In genomic region chr10:43094537-43094936, GRCm38 (mm10) we compare ENCODE assay signal across 20 mouse cellular contexts.
DNase-seq lines count a peak whose midpoint lies in the region; ATAC-seq and TF ChIP-seq lines count a peak whose summit lies in the region.
"Had no signal": no experiment of that assay in that cellular context is flagged by ENCODE, and none has a peak within 500 bp of the region (broad histone marks: within the 10 kb centered on the region; RNA-seq: fewer than 3 reads in every experiment).

No protein-coding gene starts in this region.

- WGBS in forebrain, embryonic 13.5 days, result 18% methylated on average over 5 of the region's 5 CpGs
- 9% methylated on average over 5 of the region's 5 CpGs for WGBS in midbrain, embryonic 16.5 days

- peaks cover 71% of the 10 kb centered on the region for H3K4me1 ChIP-seq in forebrain, embryonic 13.5 days
- peaks cover 37% of the 10 kb centered on the region for H3K4me1 ChIP-seq in midbrain, embryonic 16.5 days (ENCODE audit: control insufficient read depth, insufficient read depth, low read length)

- no peak; the same call in 1 of the 2 replicates for ATAC-seq in forebrain, embryonic 13.5 days
- ATAC-seq in midbrain, embryonic 16.5 days, result no peak; the same call in 1 of the 2 replicates
- ATAC-seq: inflammation-experienced regulatory T-cells, adult 6 months had no signal

- no peaks in the 10 kb centered on the region for H3K9me3 ChIP-seq in forebrain, embryonic 13.5 days (replicated peaks)
- no peaks in the 10 kb centered on the region for H3K9me3 ChIP-seq in midbrain, embryonic 16.5 days (replicated peaks; ENCODE audit: control insufficient read depth, low read length, poor library complexity, severe bottlenecking)
- H3K9me3 ChIP-seq: neural tube, embryonic 15.5 days had no signal

- no peak overlapping the region for H3K4me3 ChIP-seq in layer of hippocampus, adult 2 months
- H3K4me3 ChIP-seq in forebrain, embryonic 13.5 days, result no peak overlapping the region
- no peak overlapping the region for H3K4me3 ChIP-seq in midbrain, embryonic 16.5 days (ENCODE audit: low read depth, low read length)
- no peak overlapping the region for H3K4me3 ChIP-seq in gastrocnemius, adult 2 months
- H3K4me3 ChIP-seq: neural tube, embryonic 15.5 days had no signal

- intact Hi-C loops in gastrocnemius, adult 2 months (cut with DNase I), result no loop called here
- intact Hi-C loops in gastrocnemius, postnatal 14 days (cut with DNase I; ENCODE audit: low total_unique reads), result no loop called here

- peak overlapping the region; percentile 64 for H3K27ac ChIP-seq in layer of hippocampus, adult 2 months
- no peak overlapping the region for H3K27ac ChIP-seq in forebrain, embryonic 13.5 days
- H3K27ac ChIP-seq in midbrain, embryonic 16.5 days (ENCODE audit: low read length), result peak overlapping the region; percentile 48
- no peak overlapping the region for H3K27ac ChIP-seq in gastrocnemius, adult 2 months
- H3K27ac ChIP-seq: neural tube, embryonic 15.5 days had no signal

- H3K4me2 ChIP-seq in forebrain, embryonic 13.5 days, result no peak overlapping the region
- H3K4me2 ChIP-seq in midbrain, embryonic 16.5 days (ENCODE audit: low read length), result no peak overlapping the region
- H3K4me2 ChIP-seq: neural tube, embryonic 15.5 days had no signal

- no peaks in the 10 kb centered on the region for H3K27me3 ChIP-seq in forebrain, embryonic 13.5 days
- no peaks in the 10 kb centered on the region for H3K27me3 ChIP-seq in midbrain, embryonic 16.5 days (ENCODE audit: control insufficient read depth, insufficient read depth, low read depth, low read length)
- H3K27me3 ChIP-seq: neural tube, embryonic 15.5 days had no signal

- TF ChIP-seq CTCF in layer of hippocampus, adult 2 months (conservative IDR thresholded peaks at IDR 0.05), result no peak
- TF ChIP-seq CTCF in gastrocnemius, adult 2 months (IDR thresholded peaks at IDR 0.05), result no peak

- H3K36me3 ChIP-seq in forebrain, embryonic 13.5 days (ENCODE audit: poor library complexity, severe bottlenecking), result no peaks in the 10 kb centered on the region
- H3K36me3 ChIP-seq in midbrain, embryonic 16.5 days (ENCODE audit: control insufficient read depth, insufficient read depth, low read length), result no peaks in the 10 kb centered on the region
- H3K36me3 ChIP-seq: neural tube, embryonic 15.5 days had no signal

- peak overlapping the region; percentile 21; the same call in 1 of the 2 replicates for H3K9ac ChIP-seq in forebrain, embryonic 13.5 days
- H3K9ac ChIP-seq in midbrain, embryonic 16.5 days (ENCODE audit: low read depth, low read length), result no peak overlapping the region
- H3K9ac ChIP-seq: neural tube, embryonic 15.5 days had no signal

- DNase-seq in layer of hippocampus, adult 2 months (ENCODE audit: low spot score in 2 of 2), result no peak
- no peak for DNase-seq in layer of hippocampus, postnatal 25 days (ENCODE audit: extremely low spot score in 1 of 2, low spot score in 1 of 2)
- DNase-seq in embryo, embryonic 11 days, result peak; percentile 59
- DNase-seq in gastrocnemius, adult 2 months, result no peak
- no peak for DNase-seq in gastrocnemius, postnatal 14 days
- DNase-seq: adrenal gland, postnatal 25 days; B cell, adult 2 months; cerebellum, adult 2 months; heart, adult 18-20 months; heart, postnatal 4 days; kidney, adult 9 months; kidney, postnatal 4 days; liver; lung, adult 2 months; lung, postnatal 4 days; thymus, postnatal 36 days had no signal

Comparison
In these comparisons a context has a peak if more than half of its experiments do, and no peak if none do; other contexts are left out.
1. H3K27ac ChIP-seq: peak in layer of hippocampus, adult 2 months (single experiment) and midbrain, embryonic 16.5 days (single experiment); none in forebrain, embryonic 13.5 days (single experiment) and gastrocnemius, adult 2 months (single experiment).